Mouse (Mus musculus): ENCODE data around the gene Tbx6.

Gene Tbx6

DNA sequence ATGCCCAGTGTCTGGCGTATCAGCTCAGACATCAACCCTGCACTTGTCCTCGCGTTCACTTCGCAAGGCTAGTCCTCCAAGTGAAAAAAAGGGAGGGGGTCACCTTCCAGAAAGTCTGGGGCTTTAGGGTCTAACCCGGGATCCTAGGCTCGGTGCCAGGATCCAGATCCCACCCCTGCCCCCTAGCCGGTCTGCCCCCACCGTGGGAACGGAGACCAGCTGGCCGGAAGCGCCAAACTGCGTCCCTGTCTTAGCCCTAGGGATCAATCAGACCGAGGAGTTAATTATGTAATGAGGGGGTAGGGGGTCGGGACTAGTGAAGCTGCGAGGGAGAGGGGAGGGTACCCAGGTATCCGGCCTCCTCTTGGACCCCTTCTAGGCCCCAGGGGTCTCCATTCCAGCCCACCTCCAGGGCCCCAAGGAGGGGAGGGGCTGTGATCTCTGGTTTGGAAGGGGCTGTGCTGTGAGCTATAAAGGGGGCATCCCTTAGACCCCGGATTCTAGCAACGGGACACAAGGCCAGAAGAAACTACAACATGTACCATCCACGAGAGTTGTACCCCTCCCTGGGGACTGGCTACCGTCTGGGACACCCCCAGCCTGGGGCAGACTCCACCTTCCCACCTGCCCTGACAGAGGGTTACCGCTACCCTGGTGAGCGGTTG, at the start of gene Tbx6:
TSS of gene Tbx6 (plus strand) at position 513 of the 665 bp plus-strand sequence.
- ATAC-seq (ENCODE audit: low TSS enrichment): no peak

DNA sequence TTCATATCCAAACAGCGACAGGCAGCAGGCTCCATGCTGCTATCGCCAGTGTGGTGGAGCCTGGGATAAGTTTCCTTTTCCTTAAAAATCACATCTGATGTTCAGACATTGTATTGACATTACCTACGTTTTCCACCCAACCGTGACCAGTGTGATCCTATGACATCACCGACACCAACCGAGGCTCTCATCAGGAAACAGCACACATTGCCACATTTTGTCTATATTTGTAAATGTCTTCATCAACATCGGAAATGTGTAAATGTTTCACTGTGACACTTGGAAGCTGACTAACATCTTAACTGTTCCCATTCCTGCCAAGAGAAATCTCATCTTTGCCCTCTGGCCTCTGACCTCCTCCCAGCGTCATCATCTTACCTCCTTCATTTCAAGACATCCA, 45.2 kb upstream of the Tbx6 start:
- ATAC-seq (ENCODE audit: low TSS enrichment): no peak

DNA sequence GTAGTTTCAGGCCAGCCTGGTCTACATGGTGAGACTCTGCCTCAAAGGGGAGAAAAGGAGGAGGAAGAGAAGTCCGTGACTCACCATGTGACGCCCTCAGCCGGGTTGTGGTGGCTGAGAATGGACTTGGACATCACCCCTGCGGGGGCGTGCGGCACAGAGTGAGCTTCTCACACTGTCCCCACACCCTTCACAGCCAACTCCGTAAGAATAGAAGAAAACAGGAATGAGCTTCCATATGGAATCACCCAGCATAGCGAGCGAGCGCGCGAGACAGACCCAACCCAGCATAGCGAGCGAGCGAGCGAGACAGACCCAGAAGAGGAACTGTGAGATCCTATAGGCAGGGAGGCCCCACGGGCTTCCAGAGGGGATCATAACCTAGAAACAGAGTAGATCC, 41.7 kb upstream of the Tbx6 start:
- peak; percentile 93 for ATAC-seq (ENCODE audit: low TSS enrichment)

DNA sequence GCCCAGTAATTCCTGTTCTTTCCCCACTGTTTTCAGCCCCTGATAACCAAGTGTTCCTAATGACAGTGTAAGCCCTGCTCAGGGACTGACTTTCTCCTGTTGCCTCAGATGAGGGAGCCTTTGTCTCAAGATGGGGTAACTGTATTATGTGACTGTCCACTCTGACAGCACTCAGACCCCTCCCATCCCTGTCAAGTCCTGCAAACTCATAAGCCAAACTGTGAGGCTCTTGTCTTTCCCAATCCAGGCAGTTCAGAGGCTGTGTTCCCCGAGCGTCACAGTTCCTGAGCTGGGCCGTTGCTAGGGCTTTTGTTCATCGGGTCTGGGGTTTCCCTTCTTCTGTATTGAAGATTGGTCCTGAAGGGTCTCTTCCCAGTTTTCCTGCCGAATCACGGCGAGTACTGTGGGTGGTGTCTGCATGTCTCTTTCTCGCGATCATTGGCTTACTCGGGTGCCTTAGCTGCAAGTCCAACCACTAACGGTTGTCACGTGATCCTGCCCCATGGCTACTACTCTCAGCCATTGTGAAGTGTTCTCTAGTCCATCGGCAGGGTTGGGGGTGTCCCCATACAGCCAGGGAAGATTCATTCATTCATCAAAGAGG, 41.0 kb upstream of the Tbx6 start:
- ATAC-seq (ENCODE audit: low TSS enrichment): no peak

DNA sequence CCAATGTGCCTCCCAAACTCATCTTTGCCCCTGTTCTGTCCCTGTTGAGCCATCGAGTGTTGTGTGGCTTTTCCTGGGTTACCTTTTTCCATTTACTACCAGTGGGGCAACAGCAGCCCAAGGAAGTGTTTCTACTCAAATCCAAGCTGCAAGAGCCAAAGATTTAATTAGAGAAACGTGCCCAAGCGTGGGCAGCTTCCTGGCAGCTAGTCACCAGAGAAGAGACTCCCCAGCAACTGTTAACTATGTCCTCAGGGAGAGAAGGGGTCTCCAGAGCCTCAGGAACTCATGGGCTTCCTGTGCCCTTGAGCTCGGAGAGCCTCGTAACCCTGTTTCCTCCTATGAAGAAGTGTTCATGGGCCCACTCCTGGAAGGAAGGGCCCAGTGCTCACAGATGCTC, 40.3 kb upstream of the Tbx6 start:
- ATAC-seq (ENCODE audit: low TSS enrichment): no peak

DNA sequence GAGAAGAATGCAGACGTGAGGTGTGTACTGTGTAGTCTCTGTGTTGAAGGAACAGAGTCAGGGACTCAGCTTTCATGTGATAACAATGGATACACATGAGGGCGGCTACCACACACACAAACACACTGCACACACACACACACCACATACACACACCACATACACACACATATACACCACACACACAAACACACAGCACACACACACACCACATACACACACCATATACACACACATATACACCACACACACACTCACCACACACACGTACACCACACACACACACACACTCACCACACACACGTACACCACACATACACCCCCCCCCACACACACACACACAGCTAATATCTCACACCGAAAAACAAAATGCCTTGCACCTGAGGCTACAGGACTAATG, 39.8 kb upstream of the Tbx6 start:
- no peak for ATAC-seq (ENCODE audit: low TSS enrichment)

DNA sequence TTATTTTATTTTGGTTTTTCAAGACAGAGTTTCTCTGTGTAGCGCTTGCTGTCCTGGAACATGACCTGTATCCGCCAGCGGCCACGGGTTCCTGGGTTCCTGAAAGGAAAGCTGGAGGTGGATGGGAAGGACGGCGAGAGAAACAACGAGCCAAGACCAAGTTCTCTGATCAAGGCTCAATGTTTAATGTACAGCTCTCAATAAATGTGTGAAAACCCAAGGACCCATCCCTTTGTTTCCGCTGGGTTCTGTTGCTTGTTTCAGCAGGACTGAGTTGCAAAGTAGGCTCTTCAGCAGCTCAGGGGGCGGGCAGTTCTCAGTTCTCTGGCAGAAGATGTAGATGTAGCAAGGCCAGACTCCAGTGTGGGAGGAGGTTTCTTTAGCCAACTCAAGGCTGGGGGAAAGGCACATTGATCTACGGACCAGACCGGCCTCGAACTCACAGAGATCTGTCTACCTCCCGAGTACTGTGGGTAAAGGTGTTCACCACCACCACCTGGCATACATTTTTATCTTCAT, 39.3 kb upstream of the Tbx6 start:
- ATAC-seq (ENCODE audit: low TSS enrichment): no peak

DNA sequence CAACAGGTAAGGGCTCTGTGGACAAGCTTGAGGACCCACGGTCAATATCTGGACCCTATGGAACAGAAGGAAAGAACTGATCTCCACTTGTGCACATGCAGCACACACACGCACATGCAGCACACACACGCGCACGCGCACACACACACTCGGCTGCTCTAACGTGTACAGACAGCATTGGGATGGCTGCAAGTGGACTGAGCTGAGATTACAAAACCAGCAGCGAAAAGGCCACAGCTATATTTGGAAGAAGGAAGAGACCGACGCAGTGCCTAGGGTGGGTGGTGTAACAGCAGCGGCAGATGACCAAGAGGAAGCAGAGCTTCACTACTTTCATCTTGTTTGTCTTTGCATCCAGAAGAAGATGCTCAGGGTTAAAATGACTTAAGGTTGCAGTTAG, 35.2 kb upstream of the Tbx6 start:
- ATAC-seq (ENCODE audit: low TSS enrichment): peak; percentile 44; the same call in 1 of the 2 replicates

DNA sequence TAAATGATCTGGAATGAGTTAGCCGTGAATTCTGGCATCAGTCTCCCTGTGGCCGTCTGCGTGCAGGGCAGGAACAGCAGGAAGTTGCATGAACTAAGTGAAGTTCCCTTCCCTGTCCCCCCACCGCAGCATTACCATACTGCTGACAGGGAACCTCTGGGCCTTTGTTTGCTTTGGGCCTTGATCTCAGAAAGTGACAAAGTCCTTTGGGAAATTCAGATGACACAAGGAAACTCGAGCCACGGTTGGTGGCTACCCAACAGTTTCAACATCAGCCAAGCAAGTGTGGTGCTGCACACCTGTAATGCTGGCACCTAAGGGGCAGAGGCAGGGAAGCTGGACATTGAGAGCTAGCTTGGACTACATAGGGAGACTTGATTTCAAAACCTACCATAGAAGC, 34.5 kb upstream of the Tbx6 start:
- ATAC-seq (ENCODE audit: low TSS enrichment): no peak; the same call in 1 of the 2 replicates

DNA sequence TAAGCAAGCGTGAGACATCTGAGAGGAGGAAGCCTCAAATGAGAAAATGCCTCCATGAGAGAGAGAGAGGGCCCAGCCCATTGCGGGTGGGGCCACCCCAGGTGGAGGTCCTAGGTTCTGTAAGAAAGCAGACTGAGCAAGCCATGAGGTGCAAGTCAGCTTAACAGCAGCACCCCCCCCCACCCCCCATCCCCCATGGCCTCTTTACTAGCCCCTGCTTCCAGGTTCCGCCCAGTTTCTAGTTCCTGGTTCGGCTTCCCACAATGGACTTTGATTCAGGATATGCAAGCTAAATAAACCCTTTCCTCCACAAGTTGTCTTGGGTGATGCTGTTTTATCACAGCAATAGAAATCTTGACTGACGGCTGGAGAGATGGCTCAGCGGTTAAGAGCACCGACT, 32.5 kb upstream of the Tbx6 start:
- no peak for ATAC-seq (ENCODE audit: low TSS enrichment)

DNA sequence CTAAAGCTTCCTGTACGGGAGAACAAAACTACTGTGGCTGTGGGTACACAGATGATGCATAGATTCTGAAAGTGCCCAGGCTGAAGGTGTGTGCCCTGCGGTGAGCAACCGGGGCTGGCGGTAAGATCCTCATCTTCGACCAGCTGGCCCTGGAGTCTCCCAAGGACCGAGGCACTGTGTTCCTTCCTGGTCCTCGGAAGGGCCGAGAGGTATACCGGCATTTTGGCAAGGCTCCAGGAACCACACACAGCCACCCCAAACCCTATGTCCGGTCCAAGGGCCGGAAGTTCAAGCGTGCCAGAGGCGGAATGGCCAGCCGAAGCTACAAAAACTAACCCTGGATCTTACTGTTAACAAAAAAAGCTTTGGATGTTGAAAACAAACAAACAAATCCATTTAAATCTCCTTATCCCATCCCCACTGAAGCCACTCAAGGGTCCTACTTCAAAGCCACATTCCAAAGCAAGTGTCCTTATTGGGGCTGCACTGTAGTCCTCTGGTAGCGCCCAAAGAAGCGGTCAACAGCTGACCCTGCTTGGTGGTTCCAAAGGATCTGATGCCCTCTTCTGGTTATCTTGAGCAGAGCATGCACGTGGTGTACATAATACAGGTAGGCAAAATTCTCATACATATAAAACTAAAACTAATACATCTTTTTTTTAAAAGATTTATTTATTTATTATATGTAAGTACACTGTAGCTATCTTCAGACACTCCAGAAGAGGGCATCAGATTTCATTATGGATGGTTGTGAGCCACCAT, 31.5 kb upstream of the Tbx6 start:
- no peak for ATAC-seq (ENCODE audit: low TSS enrichment)

DNA sequence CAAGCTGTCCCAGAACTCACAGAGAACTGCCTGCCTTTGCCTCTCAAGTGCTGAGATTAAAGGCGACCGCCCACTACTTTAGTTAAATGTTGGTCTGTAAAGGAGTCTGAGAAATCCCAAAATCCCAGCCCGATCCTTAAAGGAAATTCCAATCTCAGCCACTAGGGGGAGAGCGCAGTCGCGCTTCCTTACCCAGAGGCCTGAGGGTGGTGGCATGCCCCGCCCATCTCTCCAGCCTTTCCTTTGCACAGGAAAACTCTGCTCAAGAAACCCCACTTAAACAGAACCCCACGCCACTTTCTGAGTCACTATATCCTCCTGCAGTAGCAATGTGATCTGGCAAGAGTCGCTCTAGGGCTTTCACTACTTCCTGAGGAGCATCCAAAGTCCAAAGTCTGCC, 26.4 kb upstream of the Tbx6 start:
- peak; percentile 75 for ATAC-seq (ENCODE audit: low TSS enrichment)

DNA sequence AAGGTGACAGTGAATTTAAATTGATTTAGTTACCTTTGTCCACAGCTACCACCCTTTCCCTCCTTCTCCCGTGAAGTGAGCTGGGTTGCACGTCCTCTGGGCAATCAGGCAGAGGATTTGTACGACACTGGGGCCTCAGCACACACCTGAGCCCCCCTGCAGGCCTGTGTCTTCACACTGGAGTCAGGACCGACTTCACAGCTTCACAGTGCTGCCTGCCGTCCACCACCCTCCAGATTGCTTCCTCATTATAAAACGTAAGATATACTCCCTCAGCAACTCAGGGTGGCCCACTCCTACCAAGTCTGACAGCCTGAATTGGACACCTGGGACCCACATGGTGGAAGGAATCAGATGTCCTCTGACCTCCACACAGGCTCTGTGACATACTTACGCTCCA, 22.7 kb upstream of the Tbx6 start:
- no peak for ATAC-seq (ENCODE audit: low TSS enrichment)

DNA sequence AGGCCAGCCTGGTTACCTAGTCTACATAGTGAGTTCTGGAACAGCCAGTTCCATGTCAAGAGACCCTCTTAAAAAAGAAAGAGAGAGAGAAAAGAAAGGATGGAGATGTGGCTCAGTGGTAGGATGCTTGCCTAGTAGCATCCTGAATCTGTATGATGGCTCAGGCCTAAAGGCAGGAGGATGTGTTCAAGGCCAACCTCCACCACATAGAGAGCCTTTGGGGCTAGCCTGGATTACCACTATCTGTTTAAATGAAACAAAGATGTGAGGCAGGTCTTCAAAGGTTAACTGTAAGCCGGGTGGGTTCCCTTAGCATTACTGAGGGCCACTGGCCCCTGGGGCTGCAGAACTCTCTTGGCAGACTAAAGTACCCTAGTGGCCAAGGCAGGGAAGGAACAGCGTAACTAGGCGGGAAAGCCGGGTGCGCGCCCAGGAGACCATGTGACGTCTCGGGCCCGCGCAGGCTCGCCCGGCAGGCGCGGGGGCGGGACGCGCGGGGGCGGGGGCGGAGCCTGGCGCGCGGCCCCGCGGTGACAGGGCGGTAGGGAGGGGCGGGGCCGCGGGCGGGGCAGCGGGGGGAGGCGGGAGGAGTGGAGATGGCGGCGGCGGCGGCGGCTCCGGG, 22.1 kb upstream of the Tbx6 start, which contains the start of gene Mapk3:
TSS of gene Mapk3 (plus strand) at position 552 of the 622 bp plus-strand sequence.
- 0 out of 2 replicates have a peak, but pooled peaks have one; percentile 26 for ATAC-seq (ENCODE audit: low TSS enrichment)

DNA sequence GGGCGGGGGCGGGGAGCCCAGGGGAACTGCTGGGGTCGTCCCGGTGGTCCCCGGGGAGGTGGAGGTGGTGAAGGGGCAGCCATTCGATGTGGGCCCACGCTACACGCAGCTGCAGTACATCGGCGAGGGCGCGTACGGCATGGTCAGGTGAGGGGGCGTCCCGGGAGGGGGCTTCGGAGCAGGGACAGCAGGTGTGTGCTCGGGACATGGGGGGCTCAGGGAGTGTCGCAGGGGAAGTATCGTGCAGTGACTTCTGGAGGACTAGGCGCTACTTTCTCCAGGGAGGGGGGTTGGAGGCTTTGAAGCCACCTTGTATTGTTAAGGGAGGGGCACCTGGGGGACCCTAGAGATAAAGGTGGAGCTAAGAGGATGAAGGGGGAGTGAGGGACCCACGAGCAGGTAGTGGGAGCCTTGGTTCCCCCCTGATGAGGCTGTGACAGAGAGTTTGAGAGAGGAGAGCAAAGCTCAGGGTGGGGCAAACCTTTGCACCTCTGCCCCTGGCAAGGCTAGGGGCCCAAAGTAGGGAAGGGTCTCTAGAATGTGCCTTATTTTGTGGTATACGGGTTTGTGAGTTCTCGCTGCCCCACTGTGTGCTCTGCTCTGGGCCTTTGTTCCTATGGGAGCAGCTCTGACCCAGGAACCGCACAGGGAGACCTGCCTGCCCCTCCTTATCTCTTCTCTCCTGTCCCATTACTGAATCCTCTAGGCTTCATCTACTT, 21.5 kb upstream of the Tbx6 start:
- ATAC-seq (ENCODE audit: low TSS enrichment): no peak

DNA sequence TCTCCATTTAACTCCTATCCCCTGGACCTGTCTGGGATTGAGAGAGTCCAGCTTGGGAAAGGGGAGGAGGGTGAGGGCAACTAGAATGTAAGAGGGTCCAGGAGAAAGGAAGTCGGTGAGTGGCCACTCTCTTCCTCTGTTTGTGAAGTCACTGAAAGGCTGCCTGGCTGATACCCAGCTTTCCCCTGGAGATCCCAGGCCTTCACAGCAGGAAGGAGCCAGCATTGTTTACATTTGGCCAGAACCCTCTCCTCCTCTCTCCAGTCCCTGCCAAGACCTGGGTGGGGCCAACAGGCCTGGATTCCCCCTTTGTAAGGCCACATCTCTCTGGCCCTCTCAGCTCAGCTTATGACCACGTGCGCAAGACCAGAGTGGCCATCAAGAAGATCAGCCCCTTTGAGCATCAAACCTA, 20.9 kb upstream of the Tbx6 start:
- no peak for ATAC-seq (ENCODE audit: low TSS enrichment)

DNA sequence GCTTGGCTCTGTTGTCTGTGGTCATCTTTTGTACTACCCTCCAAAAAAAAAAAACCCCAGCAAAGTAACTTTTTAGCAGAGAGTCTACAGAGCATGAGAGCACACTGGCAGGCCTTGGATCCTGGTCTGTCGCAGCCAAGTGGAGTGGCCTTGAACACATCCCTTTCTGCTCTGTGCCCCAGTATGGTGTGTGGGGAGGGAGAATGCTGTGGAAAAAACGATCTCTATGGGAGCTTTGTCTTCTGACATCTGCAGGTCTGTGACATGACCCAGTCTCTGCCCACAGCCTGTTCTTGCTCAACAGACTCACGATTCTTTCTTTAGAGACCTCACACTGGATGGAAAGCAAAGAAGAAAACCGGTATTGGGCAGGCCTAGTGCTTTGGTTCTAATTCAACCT, 20.3 kb upstream of the Tbx6 start:
- no peak for ATAC-seq (ENCODE audit: low TSS enrichment)

DNA sequence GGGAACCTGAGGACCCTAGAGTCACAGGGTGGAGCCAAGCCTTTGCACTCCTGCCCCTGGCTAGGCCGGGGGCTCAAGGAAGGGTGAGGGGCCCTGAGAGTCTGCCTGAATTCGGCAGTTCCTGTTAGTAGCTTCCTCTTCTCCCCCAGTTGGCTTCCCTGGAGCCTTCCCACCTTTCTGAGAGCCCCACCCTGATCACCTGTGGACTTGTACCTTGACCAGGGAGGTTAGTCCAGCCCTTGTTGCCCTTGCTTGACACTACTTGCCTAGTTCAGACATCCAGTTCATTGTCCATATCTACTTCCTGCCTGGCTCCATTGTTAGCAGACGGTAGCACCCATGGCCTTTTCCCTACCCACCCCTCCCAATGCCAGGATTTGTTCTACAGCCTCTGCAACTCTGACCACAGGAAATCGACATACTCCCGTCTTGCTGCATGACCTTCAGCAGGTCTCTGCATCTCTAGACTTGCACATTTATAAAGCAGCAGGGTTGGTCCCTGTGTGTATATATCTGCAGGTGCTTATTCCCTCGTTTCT, 19.7 kb upstream of the Tbx6 start:
- ATAC-seq (ENCODE audit: low TSS enrichment): no peak

DNA sequence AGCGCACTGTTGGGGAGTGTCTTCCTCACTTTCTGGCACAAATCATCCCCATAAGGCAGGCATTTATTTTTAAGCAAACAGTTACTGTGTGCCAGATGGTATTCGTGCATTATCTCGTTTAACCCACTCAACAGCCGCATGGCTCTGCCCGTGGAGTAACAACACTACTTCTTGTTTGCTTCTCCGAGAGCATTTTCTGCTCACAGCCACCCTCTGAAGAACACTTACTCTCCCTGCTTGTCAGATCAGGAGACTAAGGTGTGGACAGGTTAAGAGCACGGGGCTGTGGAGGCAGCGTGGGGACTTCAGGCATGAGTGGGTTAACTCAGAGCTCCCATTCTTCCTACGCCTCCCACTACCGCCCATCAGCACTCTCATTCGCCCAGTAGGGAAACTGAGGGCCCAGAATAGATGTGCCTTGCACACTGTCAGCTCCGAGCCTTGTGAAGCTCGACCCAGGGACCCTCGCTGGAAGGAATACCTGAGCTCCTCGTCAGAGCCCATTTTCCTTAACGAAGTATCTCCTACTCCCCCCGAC, 18.7 kb upstream of the Tbx6 start:
- peak; percentile 65 for ATAC-seq (ENCODE audit: low TSS enrichment)

DNA sequence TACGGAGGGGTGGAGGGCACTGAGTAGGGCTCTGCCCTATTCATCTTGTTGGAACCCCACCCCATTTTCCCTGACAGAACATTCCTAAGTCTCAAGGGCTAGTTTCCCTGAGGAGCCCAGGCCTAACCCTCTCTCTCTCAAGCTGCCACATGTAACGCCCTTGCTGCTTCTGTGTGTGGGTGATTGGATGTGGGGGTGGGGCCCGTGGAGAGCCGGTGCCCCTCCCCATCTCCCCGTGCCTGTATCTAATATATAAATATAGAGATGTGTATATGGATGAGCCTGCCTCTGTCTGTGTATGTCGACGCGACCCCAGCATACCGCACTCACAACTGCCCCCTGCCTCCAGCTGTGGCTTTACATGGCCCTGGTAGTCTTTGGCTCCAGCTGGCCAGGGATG, 15.7 kb upstream of the Tbx6 start:
- no peak for ATAC-seq (ENCODE audit: low TSS enrichment)

DNA sequence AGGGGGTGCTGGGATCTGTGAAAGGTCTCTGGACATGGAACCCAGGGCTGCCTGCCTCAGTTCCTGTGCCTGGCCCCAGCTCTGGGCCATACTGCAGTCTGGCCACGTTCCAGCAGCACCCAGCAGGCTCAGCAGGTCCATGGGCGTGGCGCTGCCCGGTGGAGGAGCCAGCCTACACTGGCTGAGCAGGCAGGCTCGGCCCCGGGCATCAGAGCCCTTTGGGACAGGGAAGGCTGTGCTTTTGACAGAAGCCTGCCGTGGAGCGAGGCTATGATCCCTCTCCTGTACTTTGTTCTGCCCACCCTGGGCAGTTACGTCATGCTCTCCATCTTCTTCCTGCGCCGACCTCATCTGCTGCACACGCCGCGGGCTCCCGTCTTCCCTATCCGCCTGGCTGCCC, 15.1 kb upstream of the Tbx6 start, which contains the start of gene Gdpd3:
TSS of gene Gdpd3 (plus strand) at position 134 of the 400 bp plus-strand sequence.
- ATAC-seq (ENCODE audit: low TSS enrichment): no peak
